Mouse (Mus musculus) neural tube, embryonic 12.5 days (tissue): Measurements from ENCODE around the gene P3h4. TPM values are rescaled to one million over a fixed set of nuclear protein-coding genes. Genes with fewer than 3 reads are reported as not detected.

Experiments
- ATAC-seq: fragments of 200-750 bp; cut with Nextera tagmentation; 2 replicates; pipeline ENCODE4 v1.8.0; 2017; ENCODE audit warnings: low read depth, mild to moderate bottlenecking, moderate TSS enrichment, moderate library complexity; ENCODE audit not compliant: low FRiP score
- H3K27ac ChIP-seq: fragments of 300-500 bp; sonication (generic); 2 replicates; pipeline ENCODE4 v1.5.1; 2016
- H3K27me3 ChIP-seq: fragments of 300-500 bp; sonication (generic); replicated peaks from 2 replicates; pipeline ENCODE4 v1.6.1; 2016; ENCODE audit warnings: mild to moderate bottlenecking
- H3K36me3 ChIP-seq: fragments of 300-500 bp; sonication (generic); 2 replicates; pipeline ENCODE4 v1.6.1; 2016; ENCODE audit warnings: mild to moderate bottlenecking
- H3K4me1 ChIP-seq: fragments of 300-500 bp; sonication (generic); 2 replicates; pipeline ENCODE4 v1.6.1; 2016
- H3K4me2 ChIP-seq: fragments of 300-500 bp; sonication (generic); replicated peaks from 2 replicates; pipeline ENCODE4 v1.6.1; 2016; ENCODE audit warnings: mild to moderate bottlenecking
- H3K4me3 ChIP-seq: fragments of 300-500 bp; sonication (generic); 2 replicates; pipeline ENCODE4 v1.5.1; 2016
- H3K9ac ChIP-seq: fragments of 300-500 bp; sonication (generic); 2 replicates; pipeline ENCODE4 v1.6.1; 2016; ENCODE audit warnings: mild to moderate bottlenecking
- H3K9me3 ChIP-seq: fragments of 300-500 bp; sonication (generic); 2 replicates; pipeline ENCODE4 v1.6.1; 2016; ENCODE audit warnings: mild to moderate bottlenecking
- WGBS: fragments of 180-500 bp; shearing (Covaris S2); methylation state at CpG from one replicate; pipeline ENCODE4 v1.1.7; 2016; 5-methylcytosine and 5-hydroxymethylcytosine counted together
- polyA plus RNA-seq: library from polyadenylated mRNA; unstranded; fragments of >200 nt; fragmentation: Nextera tagmentation; extraction: Ambion mirVana; gene quantifications from 2 replicates; pipeline ENCODE4 v1.2.1, GENCODE M21; 2016

The P3h4 gene
- polyA plus RNA-seq, 1 experiment from 2014 or later, result 26.7 TPM

DNA sequence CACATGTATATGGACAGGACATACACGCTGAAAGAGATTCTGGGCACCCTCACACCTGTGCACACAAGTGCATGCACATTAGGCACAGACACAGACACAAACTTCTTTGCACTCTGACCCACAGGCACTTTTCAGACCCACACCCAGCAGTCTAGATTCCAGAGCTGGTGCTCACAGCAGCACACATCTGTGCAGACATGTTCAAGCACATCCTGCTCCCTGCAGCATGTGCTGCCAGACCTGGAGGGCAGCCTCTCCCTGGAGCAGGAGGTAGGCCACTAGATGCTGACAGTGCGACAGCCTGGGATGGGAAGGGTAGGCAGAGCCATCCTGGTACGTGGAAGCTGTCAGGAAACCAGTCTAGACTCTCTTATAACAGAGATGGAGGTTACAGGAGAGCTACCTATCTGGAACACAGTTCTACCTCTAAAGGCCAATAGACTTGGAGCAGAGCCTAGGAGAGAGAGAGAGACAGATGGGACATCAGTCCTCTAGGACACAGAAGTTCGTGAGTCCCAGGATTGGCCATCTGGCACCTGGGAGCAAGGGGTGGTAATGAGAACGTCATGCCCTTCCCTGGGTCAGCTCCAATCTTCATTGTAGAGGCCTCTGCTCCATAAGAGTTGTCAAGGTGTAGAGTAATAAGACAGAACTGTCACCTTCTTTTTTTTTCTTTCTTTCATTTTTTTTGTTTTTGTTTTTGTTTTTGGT, 7.5 kb downstream of the P3h4 start:
- Histone ChIP-seq H3K9ac (no peak overlapping the region), H3K9me3 (no peaks in the 10 kb centered on the region), H3K27ac (no peak overlapping the region), H3K4me2 (no peak overlapping the region), H3K36me3 (no peaks in the 10 kb centered on the region), H3K4me1 (peaks cover 10% of the 10 kb centered on the region; the same call in 1 of the 2 replicates), H3K27me3 (no peaks in the 10 kb centered on the region), H3K4me3 (no peak overlapping the region)
- WGBS, result 80% methylated on average over 5 of the region's 5 CpGs
- no peak for ATAC-seq

DNA sequence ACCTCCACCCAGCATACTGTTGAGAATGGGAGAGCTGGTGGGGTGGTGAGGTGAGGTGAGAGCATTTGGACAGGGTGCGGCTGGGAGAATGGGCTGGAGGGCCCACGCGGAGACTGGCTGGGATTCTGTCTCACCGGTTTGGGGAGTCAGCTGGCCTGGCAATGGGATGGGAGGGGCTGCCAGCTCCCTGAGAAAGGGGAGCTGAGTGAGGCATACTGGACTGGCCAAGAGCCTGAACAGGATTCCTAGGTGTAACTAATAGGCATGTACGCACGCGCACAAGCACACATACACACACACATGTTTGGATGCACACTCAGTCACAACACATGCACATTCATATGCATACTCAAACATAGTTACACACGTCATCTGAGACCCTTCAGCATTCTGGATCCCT, 8.4 kb downstream of the P3h4 start:
- H3K27ac ChIP-seq, result no peak overlapping the region
- ATAC-seq, result no peak
- no peak overlapping the region for H3K4me3 ChIP-seq
- no peaks in the 10 kb centered on the region for H3K27me3 ChIP-seq
- no peaks in the 10 kb centered on the region for H3K36me3 ChIP-seq
- no peaks in the 10 kb centered on the region for H3K9me3 ChIP-seq
- 0 out of 2 replicates have a peak, but pooled peaks cover 6% of the 10 kb centered on the region for H3K4me1 ChIP-seq
- 88% methylated on average over 8 of the region's 8 CpGs for WGBS
- H3K4me2 ChIP-seq, result no peak overlapping the region
- no peak overlapping the region for H3K9ac ChIP-seq

DNA sequence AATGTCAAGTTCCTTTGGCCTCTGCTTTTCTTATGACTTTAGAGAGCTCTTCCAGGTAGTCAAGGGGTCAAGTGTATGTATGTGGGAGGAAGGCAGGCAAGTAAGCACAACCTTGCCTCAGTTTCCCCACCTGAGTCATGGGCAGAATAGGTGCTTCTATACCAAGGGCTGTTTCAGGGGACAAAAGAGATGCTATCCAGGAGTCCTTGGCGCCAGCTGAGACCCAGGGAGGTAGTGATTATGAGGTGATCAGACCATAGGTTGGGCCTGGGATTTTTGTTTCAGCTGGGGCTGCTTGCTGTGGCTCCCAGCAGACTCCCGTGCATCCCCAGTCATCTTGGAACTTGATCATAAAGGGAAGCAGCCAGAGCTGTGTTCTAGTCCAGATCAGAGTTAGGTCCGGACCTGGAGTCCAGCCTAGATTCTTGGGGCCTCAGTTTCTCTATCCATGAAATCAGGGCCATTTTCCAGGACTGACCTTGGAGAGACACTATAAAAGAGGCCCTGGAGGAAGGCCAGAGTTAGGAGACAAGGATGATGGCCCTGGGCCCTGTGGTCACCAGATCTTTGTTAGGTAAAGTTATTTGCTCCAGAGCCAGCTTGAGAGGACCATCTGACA, 10.1 kb downstream of the P3h4 start:
- no peaks in the 10 kb centered on the region for H3K36me3 ChIP-seq
- no peak overlapping the region for H3K9ac ChIP-seq
- no peak overlapping the region for H3K4me2 ChIP-seq
- 0 out of 2 replicates have a peak, but pooled peaks cover 6% of the 10 kb centered on the region for H3K4me1 ChIP-seq
- ATAC-seq, result no peak
- no peaks in the 10 kb centered on the region for H3K27me3 ChIP-seq
- H3K9me3 ChIP-seq, result no peaks in the 10 kb centered on the region
- WGBS, result 90% methylated on average over 3 of the region's 3 CpGs
- no peak overlapping the region for H3K4me3 ChIP-seq
- H3K27ac ChIP-seq, result no peak overlapping the region

DNA sequence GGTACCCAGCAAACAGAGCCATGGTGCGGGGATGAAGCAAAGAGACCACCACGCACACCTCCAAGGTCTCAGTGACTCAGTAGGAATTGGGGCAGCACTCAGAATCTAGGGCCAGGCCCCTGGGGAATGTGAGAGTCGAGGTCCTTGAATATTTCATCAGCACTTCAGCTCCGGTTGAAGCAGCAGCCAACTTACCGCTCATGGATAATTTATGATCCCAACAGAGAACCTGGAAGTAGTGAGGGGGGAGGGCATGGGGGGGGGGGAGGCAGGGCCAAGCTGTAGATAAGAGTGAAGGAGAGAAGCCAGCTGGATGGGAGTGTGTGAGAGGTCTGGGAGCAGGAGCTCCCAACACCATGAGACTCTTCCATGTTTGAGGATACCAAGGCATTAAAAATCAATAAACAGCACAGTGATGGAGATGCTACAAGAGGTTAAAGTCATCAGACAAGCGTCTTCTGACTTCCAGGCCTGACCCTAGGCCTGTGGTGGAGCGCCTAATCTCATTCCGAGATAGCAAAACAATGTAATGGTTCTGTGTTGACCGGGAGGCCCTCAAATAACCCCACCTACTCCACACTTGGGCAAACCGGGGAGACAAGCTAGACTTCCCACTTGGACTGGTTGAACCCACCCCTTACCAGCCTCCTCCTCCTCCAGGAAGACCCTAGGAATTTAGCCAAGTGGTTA, 11.0 kb downstream of the P3h4 start:
- ATAC-seq, result no peak
- no peak overlapping the region for H3K9ac ChIP-seq
- H3K27ac ChIP-seq, result no peak overlapping the region
- no peaks in the 10 kb centered on the region for H3K9me3 ChIP-seq
- H3K4me1 ChIP-seq, result 0 out of 2 replicates have a peak, but pooled peaks cover 6% of the 10 kb centered on the region
- H3K27me3 ChIP-seq, result no peaks in the 10 kb centered on the region
- H3K4me3 ChIP-seq, result no peak overlapping the region
- H3K36me3 ChIP-seq, result no peaks in the 10 kb centered on the region
- 74% methylated on average over 10 of the region's 10 CpGs for WGBS
- no peak overlapping the region for H3K4me2 ChIP-seq

DNA sequence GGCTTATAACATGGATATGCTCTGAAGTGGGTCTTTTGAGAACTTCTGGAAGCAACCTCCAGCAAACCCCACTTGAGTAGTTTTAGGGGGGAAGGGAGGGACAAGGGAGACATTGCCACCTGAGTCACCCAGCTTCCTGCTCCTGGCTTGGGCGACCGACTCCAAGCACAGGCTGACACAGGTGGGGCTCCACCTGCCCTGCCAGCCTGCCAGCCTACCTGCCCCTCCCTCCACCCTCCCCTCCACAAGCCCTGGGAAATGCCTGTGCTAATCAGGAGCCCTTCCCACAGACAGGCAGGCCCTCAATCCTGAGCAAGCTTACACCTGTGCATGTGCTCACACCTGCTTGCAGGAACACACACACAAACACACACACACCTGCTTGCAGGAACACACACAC, 12.0 kb downstream of the P3h4 start:
- no peaks in the 10 kb centered on the region for H3K9me3 ChIP-seq
- WGBS, result 65% methylated on average over 2 of the region's 2 CpGs
- no peak overlapping the region for H3K4me2 ChIP-seq
- ATAC-seq, result no peak
- H3K36me3 ChIP-seq, result no peaks in the 10 kb centered on the region
- no peak overlapping the region for H3K27ac ChIP-seq
- H3K9ac ChIP-seq, result no peak overlapping the region
- H3K4me1 ChIP-seq, result 0 out of 2 replicates have a peak, but pooled peaks cover 6% of the 10 kb centered on the region
- H3K4me3 ChIP-seq, result no peak overlapping the region
- H3K27me3 ChIP-seq, result no peaks in the 10 kb centered on the region

DNA sequence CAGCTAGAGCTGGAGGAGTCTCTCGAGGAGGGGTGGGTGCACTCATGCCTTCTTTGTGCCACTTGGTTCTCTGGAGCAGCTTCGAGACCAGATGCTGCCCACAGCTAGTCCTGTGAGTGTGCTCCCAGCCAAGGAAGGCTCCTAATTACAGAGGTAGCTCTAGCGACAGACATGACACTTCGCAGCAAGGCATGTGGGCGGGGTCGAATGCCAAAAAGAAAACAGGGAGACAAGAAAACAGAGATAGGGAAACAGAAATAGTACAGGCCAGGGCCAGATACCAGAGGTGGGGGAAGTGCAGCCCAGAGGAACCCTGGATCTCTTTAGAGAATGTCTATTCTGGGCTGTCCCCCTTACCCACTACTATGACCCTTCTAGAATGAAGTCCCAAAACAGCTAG, 12.4 kb downstream of the P3h4 start:
- no peaks in the 10 kb centered on the region for H3K27me3 ChIP-seq
- H3K27ac ChIP-seq, result no peak overlapping the region
- H3K4me3 ChIP-seq, result no peak overlapping the region
- 47% methylated on average over 6 of the region's 6 CpGs for WGBS
- H3K9ac ChIP-seq, result no peak overlapping the region
- peaks cover 6% of the 10 kb centered on the region; the same call in 1 of the 2 replicates for H3K4me1 ChIP-seq
- H3K9me3 ChIP-seq, result no peaks in the 10 kb centered on the region
- H3K4me2 ChIP-seq, result no peak overlapping the region
- no peaks in the 10 kb centered on the region for H3K36me3 ChIP-seq
- ATAC-seq, result no peak

DNA sequence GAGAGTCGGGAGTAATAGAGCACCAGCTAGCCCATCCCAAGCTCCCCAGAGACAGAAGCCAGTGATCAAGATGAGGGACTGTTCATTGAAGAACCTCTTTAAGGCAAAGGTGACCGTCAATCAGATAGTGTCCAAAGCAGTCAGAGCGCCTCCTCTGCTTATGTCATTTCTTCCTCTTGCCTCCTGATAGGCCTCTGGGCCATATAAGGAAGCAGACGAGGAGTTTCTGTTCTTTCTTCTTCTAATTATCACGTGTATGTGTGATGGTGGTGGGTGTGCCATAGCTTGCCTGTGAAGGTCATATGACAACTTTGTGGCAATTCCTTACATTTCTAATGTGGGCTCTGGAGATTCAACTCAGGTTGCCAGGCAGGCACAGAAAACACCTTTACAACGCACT, 13.8 kb downstream of the P3h4 start:
- 83% methylated on average over 6 of the region's 6 CpGs for WGBS
- no peak overlapping the region for H3K27ac ChIP-seq
- H3K36me3 ChIP-seq, result no peaks in the 10 kb centered on the region
- no peak overlapping the region for H3K4me3 ChIP-seq
- H3K4me2 ChIP-seq, result no peak overlapping the region
- no peaks in the 10 kb centered on the region for H3K9me3 ChIP-seq
- peaks cover 20% of the 10 kb centered on the region for H3K4me1 ChIP-seq
- peaks cover 13% of the 10 kb centered on the region for H3K27me3 ChIP-seq
- H3K9ac ChIP-seq, result no peak overlapping the region
- ATAC-seq, result no peak

DNA sequence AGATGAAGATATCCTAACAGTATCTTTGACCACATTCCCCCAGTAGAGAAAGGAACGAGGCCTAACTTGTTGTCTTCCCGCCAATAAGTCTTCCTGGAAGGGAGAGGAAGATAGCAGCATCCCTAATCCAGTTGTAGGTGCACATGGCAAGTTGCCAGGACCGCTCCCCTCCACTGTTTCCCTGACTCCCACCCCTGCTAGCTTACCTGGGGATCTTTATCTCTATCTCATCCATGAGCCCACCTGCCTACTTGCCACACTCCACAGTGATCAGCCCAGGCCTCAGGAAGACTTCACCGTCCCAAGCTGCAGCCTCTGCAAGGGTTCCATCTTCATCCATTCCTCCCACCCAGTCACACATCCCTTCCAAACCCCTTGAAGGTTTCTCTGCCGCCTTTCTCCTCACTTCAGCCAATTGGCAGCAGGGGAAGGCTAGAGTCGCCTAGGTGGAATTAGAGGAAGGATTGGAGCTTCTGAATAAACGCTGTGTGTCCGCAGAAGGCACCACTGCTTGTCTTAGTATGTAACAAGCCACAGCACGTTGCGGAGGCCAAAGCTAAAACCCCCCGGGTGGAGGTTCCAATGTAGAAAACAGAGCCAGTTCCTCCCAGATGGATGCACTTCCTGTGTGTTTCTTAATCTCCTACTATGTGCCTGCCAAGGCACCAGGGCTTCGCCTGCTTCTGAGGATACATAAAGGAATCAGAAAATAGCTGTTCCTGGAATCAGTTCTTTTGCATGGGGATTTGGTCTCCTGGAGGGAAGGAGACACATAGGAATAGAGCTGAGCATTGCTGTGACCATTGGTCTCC, 14.7 kb downstream of the P3h4 start:
- Histone ChIP-seq H3K9ac (no peak overlapping the region), H3K27ac (no peak overlapping the region), H3K27me3 (peaks cover 22% of the 10 kb centered on the region), H3K4me2 (no peak overlapping the region), H3K36me3 (no peaks in the 10 kb centered on the region), H3K9me3 (no peaks in the 10 kb centered on the region), H3K4me1 (peaks cover 27% of the 10 kb centered on the region), H3K4me3 (no peak overlapping the region)
- ATAC-seq, result no peak
- WGBS, result 83% methylated on average over 12 of the region's 12 CpGs

DNA sequence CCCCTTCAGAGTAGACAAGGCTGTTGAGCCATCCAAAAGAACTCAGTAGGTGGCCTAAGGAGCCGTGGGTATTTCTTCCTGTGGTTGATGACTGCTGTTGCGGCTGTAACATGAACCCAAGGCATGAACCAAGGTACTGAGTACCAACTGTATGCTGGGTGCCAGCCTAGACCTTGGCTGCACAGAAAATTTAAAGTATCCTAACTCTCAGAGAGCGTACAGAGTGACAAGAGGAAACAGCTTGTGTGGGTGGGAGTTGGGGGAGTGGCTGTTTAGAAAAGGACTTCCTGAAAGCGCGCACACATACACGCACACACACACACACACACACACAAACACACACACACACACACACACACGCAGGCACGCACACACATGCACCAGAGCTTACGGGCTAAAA, 15.3 kb downstream of the P3h4 start:
- no peak for ATAC-seq
- peaks cover 25% of the 10 kb centered on the region for H3K27me3 ChIP-seq
- H3K9me3 ChIP-seq, result no peaks in the 10 kb centered on the region
- H3K4me3 ChIP-seq, result no peak overlapping the region
- 79% methylated on average over 9 of the region's 9 CpGs for WGBS
- H3K4me2 ChIP-seq, result no peak overlapping the region
- peaks cover 27% of the 10 kb centered on the region for H3K4me1 ChIP-seq
- H3K9ac ChIP-seq, result no peak overlapping the region
- no peaks in the 10 kb centered on the region for H3K36me3 ChIP-seq
- no peak overlapping the region for H3K27ac ChIP-seq

DNA sequence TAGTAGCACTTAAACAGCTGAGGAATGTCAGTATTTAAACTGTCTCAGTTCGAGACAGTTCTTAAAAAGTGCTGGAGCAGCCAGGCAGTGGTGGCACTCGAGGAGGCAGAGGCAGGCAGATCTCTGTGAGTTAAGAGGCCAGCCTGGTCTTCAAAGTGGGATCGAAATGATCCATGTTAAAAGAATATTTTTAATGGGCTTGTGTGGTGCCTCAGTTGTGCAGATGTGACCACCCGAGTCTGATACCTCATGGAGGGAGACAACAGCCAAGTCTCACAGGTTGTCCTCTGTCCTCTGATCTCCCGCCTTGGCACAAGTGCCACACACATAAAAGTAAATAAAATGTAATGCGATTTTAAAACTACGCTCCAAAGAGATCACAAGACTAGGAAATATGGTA, 16.1 kb downstream of the P3h4 start:
- Histone ChIP-seq H3K9me3 (no peaks in the 10 kb centered on the region), H3K9ac (no peak overlapping the region), H3K27ac (no peak overlapping the region), H3K36me3 (no peaks in the 10 kb centered on the region), H3K4me2 (no peak overlapping the region), H3K27me3 (peaks cover 25% of the 10 kb centered on the region), H3K4me1 (peaks cover 26% of the 10 kb centered on the region), H3K4me3 (no peak overlapping the region)
- 94% methylated on average over 7 of the region's 7 CpGs for WGBS
- no peak for ATAC-seq

DNA sequence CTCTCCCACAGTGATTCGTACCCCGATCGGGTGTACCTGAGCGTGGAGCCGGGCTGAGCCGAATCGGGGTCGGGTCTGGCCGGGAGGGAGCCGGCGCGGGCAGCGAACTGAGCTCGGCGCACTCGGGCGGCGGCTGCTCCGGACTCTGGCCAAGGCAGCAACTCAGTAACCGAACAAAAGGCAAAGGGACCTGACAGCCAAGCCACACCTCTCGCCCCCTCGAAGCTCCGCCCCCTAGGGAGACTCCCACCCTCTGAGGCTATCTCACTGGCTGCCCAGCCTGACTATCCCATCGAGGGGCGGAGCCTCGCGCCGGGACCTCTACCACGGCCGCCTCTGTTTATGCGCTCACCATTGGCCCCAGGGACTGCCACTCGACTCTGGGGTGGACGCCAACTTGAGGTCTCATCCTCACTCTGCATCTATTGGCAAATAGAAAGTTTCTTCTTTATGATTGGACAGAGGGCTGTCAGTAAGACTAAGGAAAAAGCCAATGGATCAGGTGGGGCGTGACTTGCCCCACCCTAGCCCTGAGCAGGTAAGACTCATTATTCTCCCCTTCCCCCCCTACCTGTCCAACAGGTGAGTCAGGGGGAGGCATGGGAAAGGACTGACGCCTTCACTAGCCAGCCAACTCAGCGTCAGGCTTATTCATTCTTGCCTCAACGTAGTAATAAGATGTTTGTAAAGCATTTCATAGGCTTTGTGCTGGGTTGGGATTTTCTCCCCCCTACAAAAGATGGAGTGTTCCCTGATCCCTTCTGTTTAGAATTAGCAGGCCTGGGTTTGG, 16.8 kb downstream of the P3h4 start, which contains the start of gene Jup:
TSS of gene Jup (minus strand) at position 164 of the 790 bp plus-strand sequence.
- H3K4me2 ChIP-seq, result peak within 1 kb of the TSS; percentile 67
- H3K9ac ChIP-seq, result peak within 1 kb of the TSS; percentile 78
- H3K27ac ChIP-seq, result no peak within 1 kb of the TSS
- H3K4me3 ChIP-seq, result peak within 1 kb of the TSS; percentile 60
- peaks cover 22% of the 10 kb centered on the region for H3K4me1 ChIP-seq
- peaks cover 25% of the 10 kb centered on the region for H3K27me3 ChIP-seq
- H3K9me3 ChIP-seq, result no peaks in the 10 kb centered on the region
- WGBS, result 2% methylated on average over 37 of the region's 37 CpGs
- no peaks in the 10 kb centered on the region for H3K36me3 ChIP-seq
- ATAC-seq, result peak; percentile 99
